Mouse (Mus musculus) heart, postnatal 25 days (tissue): ENCODE measurements at regions not wholly inside any gene's neighbourhood (a gene's known extent, or its start where the extent isn't known, plus 50 kb on each side); places are given as distances from the start of the nearest gene placed in this dataset.
"Not testable (repeated sequence)": the region's sequence is repeated elsewhere in the genome, so short reads cannot be mapped to it uniquely, and the experiment has no call there.

Source experiments
- DNase-seq: peaks from one replicate; pipeline ENCODE4 v3.0.0; 2022; ENCODE audit warnings: low spot score
- intact Hi-C: fragments of 180-260 bp; cut with DNase I; formaldehyde crosslinking; loops from one replicate; pipeline ENCODE4 v1.15.1; 2025

GRCm38 (mm10) chr7:87096500-87096899, 100.6 kb downstream of the Vmn2r79 start:
- intact Hi-C loops, result no loop called here
- no peak for DNase-seq

DNA sequence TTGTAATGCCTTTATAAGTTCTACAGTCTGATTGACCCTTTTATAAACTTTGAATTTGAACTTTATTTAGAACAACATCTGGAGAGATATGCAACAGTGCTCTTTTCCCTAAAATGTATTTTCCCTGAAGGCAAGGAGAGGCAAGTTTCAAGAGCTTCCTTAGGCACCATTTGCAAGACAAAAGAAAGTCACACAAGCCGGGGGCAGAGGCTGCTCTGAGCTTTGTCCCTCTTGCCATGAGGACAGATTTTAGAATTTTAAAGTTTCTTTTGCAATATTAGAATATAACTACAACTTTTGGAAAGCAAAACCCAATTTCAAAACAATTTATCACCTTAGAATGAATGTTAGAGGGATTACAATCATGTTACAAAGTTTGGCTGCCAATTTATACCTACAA, 103.7 kb downstream of the Vmn2r79 start:
- DNase-seq, result not testable (repeated sequence)
- intact Hi-C loops, result loop anchor here (10.0 kb wide), 1 partner anchor 1445 kb away; no protein-coding TSS in a partner anchor

GRCm38 (mm10) chr7:87100377-87100776, 104.5 kb downstream of the Vmn2r79 start:
- not testable (repeated sequence) for DNase-seq
- intact Hi-C loops, result loop anchor here (10.0 kb wide), 1 partner anchor 1444 kb away; no protein-coding TSS in a partner anchor

DNA sequence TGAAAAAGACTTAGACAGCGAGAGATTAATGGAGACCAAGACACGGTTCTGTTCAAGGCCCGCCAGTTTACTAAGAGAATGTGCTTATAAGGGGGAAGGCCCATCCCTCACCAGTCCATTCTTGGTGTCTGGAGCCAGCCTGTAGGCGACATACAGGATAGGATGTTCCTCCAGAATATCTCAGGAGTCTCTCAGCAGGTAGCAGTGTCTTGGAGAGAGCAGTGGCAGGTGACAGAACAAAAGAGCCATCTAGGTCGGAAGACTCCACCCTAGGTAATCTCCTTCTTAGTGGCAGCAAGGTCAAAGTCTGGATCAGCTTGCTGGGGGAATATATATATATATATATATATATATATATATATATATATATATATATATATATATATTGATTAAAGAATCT, 105.4 kb downstream of the Vmn2r79 start:
- intact Hi-C loops, result loop anchor here (10.0 kb wide), 1 partner anchor 1444 kb away; no protein-coding TSS in a partner anchor
- DNase-seq, result not testable (repeated sequence)

DNA sequence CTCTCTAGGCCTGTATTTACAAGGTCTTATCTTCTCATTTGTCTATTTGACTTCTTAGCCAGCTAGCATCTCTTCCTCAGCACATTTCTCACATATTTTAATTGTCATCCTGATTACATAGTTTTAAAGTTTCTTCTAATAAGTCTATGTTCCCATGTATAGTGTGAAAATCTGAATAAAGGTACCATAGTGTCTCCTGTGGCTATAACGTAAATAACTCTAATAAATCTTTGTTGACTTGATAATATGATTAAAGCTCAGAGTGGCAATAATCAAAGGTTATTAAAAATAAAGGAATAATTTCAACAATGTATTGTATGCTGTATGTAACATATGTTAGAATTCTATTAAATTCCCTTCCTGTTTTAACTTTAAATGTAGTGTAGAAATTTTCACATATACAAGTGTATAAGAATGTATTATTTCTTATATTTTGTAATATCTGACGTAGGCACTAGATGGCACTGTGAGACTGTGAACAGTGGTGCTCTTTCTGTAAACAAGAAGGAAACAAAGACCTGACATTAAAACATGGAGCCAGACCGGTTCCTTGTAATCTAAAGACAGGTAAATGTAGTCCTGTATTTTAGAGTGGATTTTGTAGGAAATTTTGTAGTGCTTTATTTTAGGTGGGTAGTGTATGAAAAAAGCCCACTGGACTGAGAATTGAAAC, 114.5 kb downstream of the Vmn2r79 start:
- intact Hi-C loops, result loop anchor here (10.0 kb wide), 2 partner anchors 164 to 294 kb away; no protein-coding TSS in a partner anchor
- DNase-seq, result no peak

DNA sequence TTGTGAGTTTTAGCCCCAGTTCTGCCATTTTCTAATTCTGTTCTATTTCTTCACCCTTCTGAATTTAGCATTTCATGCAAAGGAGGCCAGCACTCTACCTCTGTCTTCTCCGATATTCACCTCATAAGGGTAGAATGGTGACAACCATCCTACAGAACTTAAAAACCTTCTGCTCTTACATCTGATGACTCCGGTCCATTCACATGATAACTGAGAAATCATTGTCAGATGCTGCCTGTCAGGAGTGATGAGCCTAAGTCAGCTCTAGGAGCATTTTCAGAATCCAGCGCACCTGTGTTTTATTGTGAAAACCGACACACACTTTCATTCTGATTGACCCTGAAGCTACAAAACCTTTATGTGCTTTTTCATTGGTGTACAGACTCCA, 115.1 kb downstream of the Vmn2r79 start:
- intact Hi-C loops, result loop anchor here (10.0 kb wide), 2 partner anchors 164 to 294 kb away; no protein-coding TSS in a partner anchor
- DNase-seq, result no peak

- intact Hi-C loops, result loop anchor here (10.0 kb wide), 2 partner anchors 161 to 291 kb away; no protein-coding TSS in a partner anchor
- DNase-seq, result no peak
Measured at GRCm38 (mm10) chr7:87113654-87114053, 117.7 kb downstream of the Vmn2r79 start.

- intact Hi-C loops, result no loop called here
- DNase-seq, result no peak
Measured at GRCm38 (mm10) chr7:87122516-87122915, 123.4 kb upstream of the Nox4 start.

DNA sequence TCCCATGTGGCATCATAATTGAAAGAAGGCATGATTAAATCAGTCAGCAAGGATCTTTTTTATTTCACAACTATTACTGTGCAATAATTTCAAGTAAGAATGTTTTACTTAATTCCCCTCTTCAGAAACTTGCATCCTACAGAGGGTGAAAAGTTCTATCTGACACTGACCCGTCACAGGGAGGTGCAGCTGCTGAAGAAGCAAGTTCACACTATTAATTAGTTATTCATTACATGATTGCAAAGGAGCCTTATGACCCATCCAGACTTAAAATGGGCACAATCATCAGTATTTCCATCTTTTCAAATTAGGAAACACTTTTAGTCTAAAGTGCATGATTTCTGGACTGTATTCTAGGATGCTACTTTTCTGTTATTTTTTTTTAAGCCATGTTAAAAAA, 100.0 kb upstream of the Nox4 start:
- DNase-seq, result no peak
- intact Hi-C loops, result no loop called here

GRCm38 (mm10) chr7:87147703-87148102, 98.2 kb upstream of the Nox4 start:
- no peak for DNase-seq
- intact Hi-C loops, result no loop called here

GRCm38 (mm10) chr7:87148681-87149080, 97.2 kb upstream of the Nox4 start:
- intact Hi-C loops, result no loop called here
- no peak for DNase-seq

GRCm38 (mm10) chr7:87150991-87151390, 94.9 kb upstream of the Nox4 start:
- DNase-seq, result no peak
- intact Hi-C loops, result no loop called here

DNA sequence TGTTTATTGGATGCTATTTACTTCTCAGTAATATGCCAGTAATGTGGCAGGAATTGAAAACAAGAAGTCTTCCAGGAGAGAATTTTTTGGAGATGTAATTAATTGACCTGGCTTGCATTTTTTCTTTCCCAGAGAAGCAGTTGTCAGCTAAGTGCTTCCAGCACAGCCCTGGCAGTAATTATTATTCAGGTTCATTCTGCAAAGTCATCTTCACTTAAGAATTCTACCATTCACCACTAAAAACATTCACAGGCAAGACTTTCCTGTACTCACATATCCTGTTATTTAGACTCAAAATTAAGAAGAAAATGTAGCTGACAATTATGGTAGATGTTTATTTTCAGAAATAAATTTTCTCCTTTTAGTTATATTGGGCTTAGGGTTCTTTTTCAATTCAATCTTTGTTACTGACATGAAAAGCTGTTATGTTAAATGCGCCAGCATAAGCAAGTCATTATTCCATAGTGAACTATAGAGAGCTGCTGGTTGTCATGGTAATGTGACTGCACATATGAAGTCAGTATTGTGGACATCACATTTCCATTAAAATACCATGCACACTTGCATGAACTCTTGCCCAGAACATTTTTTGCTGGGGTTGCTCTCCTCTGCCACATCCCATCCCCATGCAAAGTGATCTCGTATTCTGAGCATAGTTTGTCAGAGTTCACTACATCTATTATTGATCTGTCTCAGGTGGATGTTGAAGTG, 59.3 kb upstream of the Nox4 start:
- intact Hi-C loops, result no loop called here
- DNase-seq, result no peak

DNA sequence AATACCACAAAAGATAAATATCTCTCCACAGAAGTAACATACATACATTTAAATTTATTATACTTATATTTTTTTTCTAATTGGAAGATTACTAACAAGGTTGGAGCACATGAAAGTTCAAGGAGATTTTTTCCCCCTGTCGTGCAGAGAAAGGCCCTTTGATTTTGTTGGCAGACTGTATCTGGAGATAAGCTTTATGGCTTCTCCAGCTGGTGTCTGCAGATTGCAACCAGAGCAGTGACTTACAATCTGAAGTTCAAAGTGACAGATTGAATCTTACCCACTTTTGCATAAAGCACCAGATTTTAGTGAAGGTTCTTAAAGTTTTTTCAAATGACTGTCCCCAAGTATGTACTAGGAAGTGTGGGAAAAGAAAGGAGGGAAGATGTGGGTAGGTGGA, 50.2 kb upstream of the Nox4 start:
- DNase-seq, result no peak
- intact Hi-C loops, result no loop called here
